Mouse (Mus musculus) intestine, postnatal 0 days (tissue): ENCODE measurements around the gene Dlgap4. TPM values are rescaled to one million over a fixed set of nuclear protein-coding genes. Genes with fewer than 3 reads are reported as not detected.

Source experiments
- ATAC-seq: fragments of 200-750 bp; cut with Nextera tagmentation; 2 replicates; pipeline ENCODE4 v1.8.0; 2017; ENCODE audit warnings: mild to moderate bottlenecking, moderate TSS enrichment, moderate library complexity
- H3K27ac ChIP-seq: fragments of 300-500 bp; sonication (generic); 2 replicates; pipeline ENCODE4 v1.5.1; 2014; ENCODE audit warnings: mild to moderate bottlenecking, low read depth, low read length, moderate library complexity
- H3K27me3 ChIP-seq: fragments of 300-500 bp; sonication (generic); replicated peaks from 2 replicates; pipeline ENCODE4 v1.6.1; 2014; ENCODE audit warnings: low read length, mixed read lengths; ENCODE audit not compliant: control insufficient read depth, insufficient read depth
- H3K36me3 ChIP-seq: fragments of 300-500 bp; sonication (generic); 2 replicates; pipeline ENCODE4 v1.6.1; 2014; ENCODE audit warnings: mild to moderate bottlenecking, moderate library complexity; ENCODE audit not compliant: control insufficient read depth, insufficient read depth
- H3K4me1 ChIP-seq: fragments of 300-500 bp; sonication (generic); replicated peaks from 2 replicates; pipeline ENCODE4 v1.6.1; 2014; ENCODE audit warnings: antibody characterized with exemption, low read length, mixed read lengths; ENCODE audit not compliant: control insufficient read depth, insufficient read depth
- H3K4me2 ChIP-seq: fragments of 300-500 bp; sonication (generic); replicated peaks from 2 replicates; pipeline ENCODE4 v1.6.1; 2014; ENCODE audit warnings: low read depth, mild to moderate bottlenecking, moderate library complexity
- H3K4me3 ChIP-seq: fragments of 300-500 bp; sonication (generic); 2 replicates; pipeline ENCODE4 v1.5.1; 2014; ENCODE audit warnings: low read depth, low read length
- H3K9ac ChIP-seq: fragments of 300-500 bp; sonication (generic); 2 replicates; pipeline ENCODE4 v1.6.1; 2014; ENCODE audit warnings: mild to moderate bottlenecking, low read depth, low read length
- H3K9me3 ChIP-seq: fragments of 300-500 bp; sonication (generic); 2 replicates; pipeline ENCODE4 v1.6.1; 2016; ENCODE audit warnings: mixed run types; ENCODE audit not compliant: control insufficient read depth
- CTCF ChIP-seq: sonication (generic); IDR thresholded peaks from 2 replicates; pipeline ENCODE4 v1.5.1; 2016; ENCODE audit warnings: low read depth, mild to moderate bottlenecking, control low read depth, antibody characterized with exemption, moderate library complexity
- WGBS: fragments of 180-500 bp; shearing (Covaris S2); extraction: QIAGEN DNeasy Blood & Tissue Kit; methylation state at CpG from one replicate; pipeline ENCODE4 v1.1.7; 2014; 5-methylcytosine and 5-hydroxymethylcytosine counted together
- polyA plus RNA-seq: library from polyadenylated mRNA; unstranded; fragments of >200 nt; fragmentation: Nextera tagmentation; extraction: Ambion mirVana; gene quantifications from 2 replicates; pipeline ENCODE4 v1.2.1, GENCODE M21; 2015

Gene Dlgap4
- polyA plus RNA-seq, 1 experiment from 2014 or later: 43.1 TPM

DNA sequence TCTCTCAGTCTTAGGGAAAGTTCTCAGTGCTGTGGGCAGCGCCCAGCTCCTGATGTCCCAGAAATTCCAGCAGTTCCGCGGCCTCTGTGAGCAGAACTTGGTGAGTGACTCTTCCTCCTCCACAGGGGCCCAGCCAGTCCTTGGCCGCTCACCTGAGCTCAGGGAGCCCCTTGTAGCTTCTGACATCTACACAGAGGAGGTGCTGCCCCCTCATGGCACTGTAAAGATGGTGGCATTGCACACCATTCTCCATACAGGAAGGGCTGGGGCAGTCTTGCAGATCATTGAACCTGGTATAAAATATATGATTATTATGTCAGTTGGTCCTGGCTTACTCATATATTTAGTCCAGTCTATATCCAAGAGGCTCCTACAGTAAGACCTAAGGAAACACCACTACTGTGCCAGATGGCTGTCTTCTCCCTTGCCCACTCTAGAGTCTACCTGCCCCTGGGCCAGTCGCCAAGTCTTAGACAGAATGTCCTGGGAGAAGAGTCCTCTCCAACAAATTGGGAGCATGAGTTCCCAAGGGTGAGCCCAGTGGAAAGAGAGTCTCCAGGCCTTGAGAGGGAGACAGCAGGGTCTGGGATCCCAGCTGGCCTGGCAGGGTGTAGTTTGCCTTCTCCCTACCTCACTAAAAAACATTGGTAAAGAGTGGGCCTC lies 147.5 kb downstream of the Dlgap4 start:
- H3K27me3 ChIP-seq: no peaks in the 10 kb centered on the region
- no peaks in the 10 kb centered on the region for H3K9me3 ChIP-seq
- TF ChIP-seq CTCF: peak; percentile 63
- peaks cover 79% of the 10 kb centered on the region for H3K36me3 ChIP-seq
- 80% methylated on average over 5 of the region's 5 CpGs for WGBS
- H3K4me1 ChIP-seq: no peaks in the 10 kb centered on the region
- H3K9ac ChIP-seq: no peak overlapping the region
- ATAC-seq: no peak
- H3K27ac ChIP-seq: no peak overlapping the region
- H3K4me2 ChIP-seq: no peak overlapping the region
- no peak overlapping the region for H3K4me3 ChIP-seq

DNA sequence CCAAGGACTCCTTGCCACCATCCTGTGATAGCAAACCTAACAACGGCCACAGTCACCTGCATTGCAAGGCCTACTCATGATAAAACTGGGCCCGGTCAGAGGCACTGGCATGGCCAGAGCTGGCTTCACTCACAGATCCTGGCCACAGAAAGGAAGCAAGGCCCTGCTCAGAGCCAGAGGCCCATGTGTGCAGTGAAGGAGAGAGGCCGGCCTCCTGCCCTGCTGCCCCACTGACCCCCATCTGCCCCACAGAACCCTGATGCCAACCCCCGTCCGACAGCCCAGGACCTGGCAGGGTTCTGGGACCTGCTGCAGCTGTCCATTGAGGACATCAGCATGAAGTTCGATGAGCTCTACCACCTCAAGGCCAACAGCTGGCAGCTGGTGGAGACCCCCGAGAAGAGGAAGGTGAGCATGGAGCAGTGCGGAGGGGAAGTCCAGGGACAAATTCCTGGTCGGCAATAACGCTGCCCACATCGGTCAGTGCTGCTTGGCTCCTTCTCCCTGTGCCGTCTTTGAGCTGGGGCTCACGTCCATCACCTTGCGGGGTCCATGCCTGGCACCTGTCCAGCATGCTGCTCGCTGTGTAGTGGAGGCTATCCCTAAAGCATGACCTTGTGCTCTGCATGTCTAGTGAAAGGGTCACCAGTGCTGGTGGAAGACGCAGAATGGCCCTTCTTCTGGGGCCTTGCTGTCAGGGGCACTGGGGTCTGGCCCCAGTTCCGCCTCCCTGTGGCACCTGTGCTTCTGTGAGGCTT lies 148.2 kb downstream of the Dlgap4 start:
- WGBS: 96% methylated on average over 17 of the region's 17 CpGs
- TF ChIP-seq CTCF: no peak
- H3K9ac ChIP-seq: no peak overlapping the region
- H3K4me2 ChIP-seq: no peak overlapping the region
- H3K9me3 ChIP-seq: no peaks in the 10 kb centered on the region
- H3K4me1 ChIP-seq: no peaks in the 10 kb centered on the region
- peak overlapping the region; percentile 15; the same call in 1 of the 2 replicates for H3K27ac ChIP-seq
- ATAC-seq: no peak
- H3K36me3 ChIP-seq: peaks cover 72% of the 10 kb centered on the region
- H3K4me3 ChIP-seq: no peak overlapping the region
- H3K27me3 ChIP-seq: no peaks in the 10 kb centered on the region

DNA sequence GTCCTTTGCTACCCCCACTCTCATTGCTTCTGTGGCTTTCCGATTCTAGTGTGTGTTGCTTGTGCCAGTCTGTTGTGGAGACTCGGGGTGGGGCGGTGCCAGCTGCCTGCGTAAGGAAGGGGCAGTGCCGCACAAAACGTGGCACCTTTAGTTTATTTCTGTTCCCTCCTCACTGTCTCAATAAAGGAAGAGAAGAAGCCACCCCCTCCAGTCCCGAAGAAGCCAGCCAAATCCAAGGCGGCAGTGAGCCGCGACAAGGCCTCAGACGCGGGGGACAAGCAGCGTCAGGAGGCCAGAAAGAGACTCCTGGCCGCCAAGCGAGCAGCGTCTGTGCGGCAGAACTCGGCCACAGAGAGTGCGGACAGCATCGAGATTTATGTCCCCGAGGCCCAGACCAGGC lies 149.0 kb downstream of the Dlgap4 start:
- H3K9ac ChIP-seq: no peak overlapping the region
- no peak overlapping the region for H3K4me2 ChIP-seq
- peaks cover 64% of the 10 kb centered on the region for H3K36me3 ChIP-seq
- no peaks in the 10 kb centered on the region for H3K4me1 ChIP-seq
- no peak for TF ChIP-seq CTCF
- no peak for ATAC-seq
- no peaks in the 10 kb centered on the region for H3K9me3 ChIP-seq
- no peak overlapping the region for H3K4me3 ChIP-seq
- 85% methylated on average over 21 of the region's 21 CpGs for WGBS
- peak overlapping the region; percentile 11 for H3K27ac ChIP-seq
- no peaks in the 10 kb centered on the region for H3K27me3 ChIP-seq

DNA sequence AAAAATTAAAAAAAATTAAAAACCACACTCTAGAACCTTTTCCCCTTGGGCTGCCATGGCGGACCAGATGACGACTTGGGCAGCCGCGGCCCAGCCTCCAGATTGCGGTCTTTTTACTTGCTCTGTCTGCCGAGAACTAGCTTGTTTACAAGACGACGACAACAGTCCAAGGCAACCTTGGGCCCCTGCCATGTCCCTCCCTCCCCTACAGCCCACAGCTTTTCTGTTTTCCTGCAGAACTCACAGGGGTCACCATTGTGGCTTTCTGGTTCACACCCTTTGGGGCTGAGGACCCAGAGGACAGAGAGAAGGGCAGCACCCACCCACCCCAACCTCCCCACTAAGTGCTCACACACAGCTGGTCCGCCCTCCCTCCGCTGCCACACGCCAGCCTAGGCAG lies 149.6 kb downstream of the Dlgap4 start:
- Histone ChIP-seq H3K4me1 (no peaks in the 10 kb centered on the region), H3K9ac (no peak overlapping the region), H3K4me3 (no peak overlapping the region), H3K36me3 (peaks cover 58% of the 10 kb centered on the region), H3K27me3 (no peaks in the 10 kb centered on the region), H3K4me2 (no peak overlapping the region), H3K27ac (peak overlapping the region; percentile 11; the same call in 1 of the 2 replicates), H3K9me3 (no peaks in the 10 kb centered on the region)
- TF ChIP-seq CTCF: no peak
- no peak for ATAC-seq
- WGBS: 79% methylated on average over 11 of the region's 11 CpGs

DNA sequence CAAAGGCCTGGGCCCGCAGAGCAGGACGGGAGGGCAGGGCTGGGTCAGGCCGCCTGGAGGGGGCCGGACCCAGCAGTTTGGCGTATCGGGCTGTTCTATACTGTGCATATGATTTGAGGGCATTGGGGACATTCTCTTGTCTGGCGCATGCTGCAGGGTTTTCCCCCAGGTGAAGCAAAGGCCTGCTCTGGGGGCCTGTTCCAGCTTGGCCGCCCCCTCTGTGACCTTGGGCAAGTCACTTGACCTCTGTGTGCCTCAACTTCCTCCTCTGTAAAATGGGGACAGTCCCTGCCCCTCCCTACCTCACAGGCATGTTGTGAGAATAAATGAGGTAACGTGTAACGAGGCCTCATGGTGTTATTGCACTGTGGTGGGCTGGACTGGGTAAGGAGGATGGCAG lies 150.5 kb downstream of the Dlgap4 start:
- peaks cover 49% of the 10 kb centered on the region for H3K36me3 ChIP-seq
- H3K9me3 ChIP-seq: no peaks in the 10 kb centered on the region
- TF ChIP-seq CTCF: no peak
- no peaks in the 10 kb centered on the region for H3K27me3 ChIP-seq
- H3K4me1 ChIP-seq: no peaks in the 10 kb centered on the region
- no peak overlapping the region for H3K9ac ChIP-seq
- H3K4me3 ChIP-seq: no peak overlapping the region
- ATAC-seq: no peak
- no peak overlapping the region for H3K4me2 ChIP-seq
- no peak overlapping the region for H3K27ac ChIP-seq
- 93% methylated on average over 10 of the region's 10 CpGs for WGBS

DNA sequence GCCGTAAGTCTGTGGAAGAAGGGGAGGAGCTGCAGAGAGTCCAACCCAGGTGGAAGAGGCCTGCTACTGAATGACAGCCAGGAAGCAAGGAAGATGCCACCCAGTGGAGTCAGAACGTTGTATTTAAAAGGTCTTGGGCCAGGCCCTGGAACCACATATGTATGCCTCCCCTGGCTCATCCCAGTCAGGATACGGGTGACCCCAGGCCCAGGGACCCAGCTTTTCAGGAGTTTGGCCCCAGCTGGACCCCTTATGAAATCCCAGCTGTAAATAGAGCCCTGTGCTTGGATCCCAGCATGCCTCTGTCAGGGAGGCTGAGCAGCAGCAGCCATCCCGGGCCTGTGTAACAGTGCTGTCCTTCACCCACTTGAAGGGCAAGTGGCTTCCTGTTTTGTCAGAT lies 151.2 kb downstream of the Dlgap4 start:
- Histone ChIP-seq H3K4me3 (no peak overlapping the region), H3K27ac (no peak overlapping the region), H3K4me1 (no peaks in the 10 kb centered on the region), H3K9ac (no peak overlapping the region), H3K27me3 (no peaks in the 10 kb centered on the region), H3K4me2 (no peak overlapping the region), H3K36me3 (peaks cover 43% of the 10 kb centered on the region), H3K9me3 (no peaks in the 10 kb centered on the region)
- ATAC-seq: no peak
- WGBS: 57% methylated on average over 4 of the region's 4 CpGs
- no peak for TF ChIP-seq CTCF
